Mouse (Mus musculus) stomach, postnatal 0 days (tissue): ENCODE data around the gene Trmu.

ENCODE experiments used
- CTCF ChIP-seq: IDR thresholded peaks from 2 replicates; pipeline ENCODE4 v1.5.1; 2016; ENCODE audit warnings: antibody characterized with exemption, low read depth, mild to moderate bottlenecking, moderate library complexity
- EP300 ChIP-seq: optimal IDR thresholded peaks from 2 replicates; pipeline ENCODE3; 2016; ENCODE audit warnings: antibody characterized with exemption

DNA sequence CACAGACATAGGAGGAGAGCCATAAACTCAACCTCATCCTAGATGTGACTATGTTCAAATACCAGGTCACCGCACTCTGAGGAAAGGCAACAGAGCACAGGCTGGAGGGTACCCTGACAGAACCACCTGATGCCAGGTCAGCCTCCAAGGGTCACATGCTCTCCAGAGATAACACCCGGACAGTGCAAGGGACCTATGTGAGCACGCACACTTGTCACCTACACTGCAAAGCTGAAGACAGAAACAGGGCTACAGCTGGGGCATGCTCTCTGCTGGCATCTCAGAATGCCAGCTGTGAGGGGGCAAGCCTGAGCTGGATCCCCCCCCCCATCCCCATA is 30.3 kb downstream of the Trmu start:
- TF ChIP-seq EP300 (no peak), CTCF (no peak)
